Mouse (Mus musculus): ENCODE data around the gene Capn10. TPM values are rescaled to one million over a fixed set of nuclear protein-coding genes. Genes with fewer than 3 reads are reported as not detected.
A peak's percentile ranks its signal among the peaks of the same experiment; 100 is the strongest.

Capn10 gene
- total and polyA plus RNA-seq, 2 experiments, result 21.9 to 40.5 TPM

GRCm38 (mm10) chr1:92981056-92981845, 47.1 kb downstream of the Capn10 start:
- WGBS, result 75% methylated on average over 7 of the region's 7 CpGs
- Histone ChIP-seq H3K27ac (replicated peaks; ENCODE audit: insufficient read depth, low read depth, low read length) (peak overlapping the region; percentile 52), H3K79me2 (ENCODE audit: control insufficient read depth, insufficient read depth, low read length) (no peaks in the 10 kb centered on the region), H3K9ac (ENCODE audit: low read depth, low read length) (no peak overlapping the region), H3K27me3 (ENCODE audit: control insufficient read depth, insufficient read depth, low read length) (no peaks in the 10 kb centered on the region), H3K4me3 (ENCODE audit: insufficient read depth, low read depth, low read length) (no peak overlapping the region), H3K36me3 (ENCODE audit: control insufficient read depth, insufficient read depth, low read length) (no peaks in the 10 kb centered on the region), H3K4me1 (ENCODE audit: control insufficient read depth, insufficient read depth, low read length) (no peaks in the 10 kb centered on the region)
- DNase-seq (ENCODE audit: extremely low read depth, low read depth, low spot score), result no peak
- TF ChIP-seq CTCF (IDR thresholded peaks at IDR 0.05; ENCODE audit: low read depth, low read length), result no peak
- TF ChIP-seq POLR2A (IDR thresholded peaks at IDR 0.05; ENCODE audit: extremely low read depth, insufficient read depth, low read length), result no peak

DNA sequence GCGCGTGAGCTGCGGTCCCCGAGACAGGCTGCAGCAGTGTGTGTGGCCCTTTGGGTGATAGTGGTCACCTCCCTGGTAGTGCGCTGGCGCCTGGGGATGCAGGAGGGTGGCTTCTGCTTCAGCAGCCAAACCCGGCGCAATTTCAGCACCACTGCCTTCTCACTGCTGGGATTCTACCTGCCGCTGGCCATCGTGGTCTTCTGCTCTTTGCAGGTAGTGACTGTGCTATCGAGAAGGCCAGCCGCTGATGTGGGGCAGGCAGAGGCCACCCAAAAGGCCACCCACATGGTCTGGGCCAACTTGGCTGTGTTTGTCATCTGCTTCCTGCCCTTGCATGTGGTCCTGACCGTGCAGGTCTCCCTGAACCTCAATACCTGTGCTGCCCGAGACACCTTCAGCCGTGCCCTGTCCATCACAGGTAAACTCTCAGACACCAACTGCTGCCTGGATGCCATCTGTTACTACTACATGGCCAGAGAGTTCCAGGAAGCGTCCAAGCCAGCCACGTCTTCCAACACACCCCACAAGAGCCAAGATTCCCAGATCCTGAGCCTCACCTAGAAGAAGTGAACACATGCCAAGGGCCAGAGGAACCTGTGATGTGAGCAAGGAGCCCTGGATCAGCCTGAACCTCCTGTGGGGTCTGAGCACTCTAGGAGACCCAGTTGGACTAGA, 48.9 kb downstream of the Capn10 start:
- H3K27ac ChIP-seq (replicated peaks; ENCODE audit: insufficient read depth, low read depth, low read length), result no peak overlapping the region
- no peak overlapping the region for H3K9ac ChIP-seq (ENCODE audit: low read depth, low read length)
- no peak for DNase-seq (ENCODE audit: extremely low read depth, low read depth, low spot score)
- no peaks in the 10 kb centered on the region for H3K27me3 ChIP-seq (ENCODE audit: control insufficient read depth, insufficient read depth, low read length)
- H3K36me3 ChIP-seq (ENCODE audit: control insufficient read depth, insufficient read depth, low read length), result no peaks in the 10 kb centered on the region
- no peaks in the 10 kb centered on the region for H3K4me1 ChIP-seq (ENCODE audit: control insufficient read depth, insufficient read depth, low read length)
- H3K79me2 ChIP-seq (ENCODE audit: control insufficient read depth, insufficient read depth, low read length), result no peaks in the 10 kb centered on the region
- TF ChIP-seq POLR2A (IDR thresholded peaks at IDR 0.05; ENCODE audit: extremely low read depth, insufficient read depth, low read length) (no peak), CTCF (IDR thresholded peaks at IDR 0.05; ENCODE audit: low read depth, low read length) (no peak)
- WGBS, result 96% methylated on average over 17 of the region's 17 CpGs
- no peak overlapping the region for H3K4me3 ChIP-seq (ENCODE audit: insufficient read depth, low read depth, low read length)

DNA sequence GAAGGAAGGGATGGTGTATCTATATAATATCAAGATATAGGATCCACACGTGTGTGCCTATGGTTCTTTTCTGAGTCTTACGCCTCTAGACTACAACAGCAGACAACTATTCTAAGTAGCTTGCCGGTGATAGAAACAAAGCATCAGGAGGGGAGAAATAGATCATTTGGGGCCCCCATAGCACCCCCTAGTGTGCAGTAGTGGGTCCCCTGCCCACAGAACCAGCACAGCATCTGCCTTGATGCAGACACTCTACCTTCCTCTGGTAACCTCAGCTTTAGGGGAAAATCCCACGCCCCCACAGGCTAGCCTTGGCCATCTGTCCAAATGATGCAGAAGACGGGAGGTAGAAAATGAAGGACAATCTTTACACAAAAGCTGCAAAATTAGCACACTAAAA, 50.8 kb downstream of the Capn10 start:
- no peak for TF ChIP-seq POLR2A (IDR thresholded peaks at IDR 0.05; ENCODE audit: extremely low read depth, insufficient read depth, low read length)
- TF ChIP-seq CTCF (IDR thresholded peaks at IDR 0.05; ENCODE audit: low read depth, low read length), result no peak
- no peak for DNase-seq (ENCODE audit: extremely low read depth, low read depth, low spot score)
- 86% methylated on average over 5 of the region's 5 CpGs for WGBS
- no peaks in the 10 kb centered on the region for H3K4me1 ChIP-seq (ENCODE audit: control insufficient read depth, insufficient read depth, low read length)
- no peak overlapping the region for H3K9ac ChIP-seq (ENCODE audit: low read depth, low read length)
- no peak overlapping the region for H3K27ac ChIP-seq (replicated peaks; ENCODE audit: insufficient read depth, low read depth, low read length)
- H3K27me3 ChIP-seq (ENCODE audit: control insufficient read depth, insufficient read depth, low read length), result no peaks in the 10 kb centered on the region
- H3K79me2 ChIP-seq (ENCODE audit: control insufficient read depth, insufficient read depth, low read length), result no peaks in the 10 kb centered on the region
- H3K4me3 ChIP-seq (ENCODE audit: insufficient read depth, low read depth, low read length), result no peak overlapping the region
- no peaks in the 10 kb centered on the region for H3K36me3 ChIP-seq (ENCODE audit: control insufficient read depth, insufficient read depth, low read length)

- Histone ChIP-seq H3K27me3 (ENCODE audit: control insufficient read depth, insufficient read depth, low read length) (no peaks in the 10 kb centered on the region), H3K27ac (replicated peaks; ENCODE audit: insufficient read depth, low read depth, low read length) (no peak overlapping the region), H3K4me1 (ENCODE audit: control insufficient read depth, insufficient read depth, low read length) (no peaks in the 10 kb centered on the region), H3K4me3 (ENCODE audit: insufficient read depth, low read depth, low read length) (no peak overlapping the region), H3K36me3 (ENCODE audit: control insufficient read depth, insufficient read depth, low read length) (no peaks in the 10 kb centered on the region), H3K9ac (ENCODE audit: low read depth, low read length) (no peak overlapping the region), H3K79me2 (ENCODE audit: control insufficient read depth, insufficient read depth, low read length) (no peaks in the 10 kb centered on the region)
- no peak for DNase-seq (ENCODE audit: extremely low read depth, low read depth, low spot score)
- TF ChIP-seq POLR2A (IDR thresholded peaks at IDR 0.05; ENCODE audit: extremely low read depth, insufficient read depth, low read length) (no peak), CTCF (IDR thresholded peaks at IDR 0.05; ENCODE audit: low read depth, low read length) (no peak)
- 58% methylated on average over 4 of the region's 4 CpGs for WGBS
These were observed 54.7 kb downstream of the Capn10 start for GRCm38 (mm10) chr1:92988894-92989293.

DNA sequence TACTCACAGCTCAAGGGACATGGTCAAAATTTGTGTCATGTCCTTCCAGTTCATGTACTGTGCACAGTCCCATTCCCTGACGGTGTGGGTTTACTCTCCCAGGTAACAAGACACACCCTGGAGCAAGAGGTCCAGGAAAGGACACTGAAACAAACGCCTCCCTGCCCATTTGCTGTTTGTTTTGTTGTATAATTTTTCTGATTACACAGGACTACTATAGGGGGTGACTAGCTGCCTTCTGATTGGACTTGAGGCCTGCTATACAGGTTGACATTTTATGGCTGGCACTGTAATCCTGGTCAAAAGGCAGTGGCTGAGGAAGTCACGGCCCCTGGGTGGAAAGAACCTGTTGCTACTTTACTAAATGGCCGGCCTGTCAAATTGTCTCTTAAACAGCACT, 55.7 kb downstream of the Capn10 start:
- no peak overlapping the region for H3K4me3 ChIP-seq (ENCODE audit: insufficient read depth, low read depth, low read length)
- WGBS, result 71% methylated on average over 4 of the region's 4 CpGs

More for the DNA sequence above, 55.7 kb downstream of the Capn10 start:
- H3K9ac ChIP-seq (ENCODE audit: low read depth, low read length), result no peak overlapping the region
- H3K36me3 ChIP-seq (ENCODE audit: control insufficient read depth, insufficient read depth, low read length), result no peaks in the 10 kb centered on the region
- H3K4me1 ChIP-seq (ENCODE audit: control insufficient read depth, insufficient read depth, low read length), result no peaks in the 10 kb centered on the region
- no peak for DNase-seq (ENCODE audit: extremely low read depth, low read depth, low spot score)
- H3K27me3 ChIP-seq (ENCODE audit: control insufficient read depth, insufficient read depth, low read length), result no peaks in the 10 kb centered on the region
- H3K27ac ChIP-seq (replicated peaks; ENCODE audit: insufficient read depth, low read depth, low read length), result no peak overlapping the region
- no peaks in the 10 kb centered on the region for H3K79me2 ChIP-seq (ENCODE audit: control insufficient read depth, insufficient read depth, low read length)
- TF ChIP-seq CTCF (IDR thresholded peaks at IDR 0.05; ENCODE audit: low read depth, low read length), result no peak
- TF ChIP-seq POLR2A (IDR thresholded peaks at IDR 0.05; ENCODE audit: extremely low read depth, insufficient read depth, low read length), result no peak

All from liver, adult 2 months (tissue).